Mouse (Mus musculus) urinary bladder, postnatal 36 days (tissue): ENCODE measurements around the gene Sdcbp2.

Experiments used
- DNase-seq, 2 experiments: peaks; one replicate each; pipeline ENCODE4 v3.0.0; 2022; ENCODE audit warnings: low spot score in 2 of 2, mixed read lengths in 1 of 2

The Sdcbp2 gene

GRCm38 (mm10) chr2:151631406-151632158 lies 59.2 kb downstream of the Sdcbp2 start:
- DNase-seq = no peak

GRCm38 (mm10) chr2:151632159-151632814 lies 59.9 kb downstream of the Sdcbp2 start, which contains the start of gene Snph:
Gene Snph (minus strand): TSS chr2:151632593.
- peak; percentile 29 to 45 for DNase-seq

GRCm38 (mm10) chr2:151632982-151633381 lies 60.6 kb downstream of the Sdcbp2 start:
- DNase-seq = no peak

GRCm38 (mm10) chr2:151634903-151635302 lies 62.5 kb downstream of the Sdcbp2 start:
- DNase-seq = no peak

GRCm38 (mm10) chr2:151635362-151636014 lies 63.1 kb downstream of the Sdcbp2 start:
- DNase-seq = no peak

GRCm38 (mm10) chr2:151636015-151636402 lies 63.6 kb downstream of the Sdcbp2 start:
- DNase-seq = no peak
